Comparison of ENCODE assay signal across 22 mouse cellular contexts in the genomic region with DNA sequence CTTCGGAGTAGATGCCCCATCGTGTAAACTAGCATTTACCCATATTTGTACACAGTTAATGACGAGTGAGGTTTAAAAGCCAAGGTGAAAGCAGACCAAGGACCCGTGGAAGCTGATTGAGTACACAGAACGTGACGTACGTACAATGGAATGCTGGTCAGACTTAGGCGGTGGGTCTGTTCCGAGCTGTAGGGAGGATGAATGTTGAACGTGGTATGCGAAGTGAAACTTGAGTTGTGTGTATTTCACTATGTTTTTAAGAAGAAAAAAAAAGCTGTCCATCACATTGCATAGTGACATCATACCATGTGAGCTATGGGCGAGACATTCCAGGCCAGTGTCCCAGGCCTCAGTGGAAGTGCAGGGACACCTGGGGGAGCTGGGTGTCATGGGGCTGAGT. TPM values are rescaled to one million over a fixed set of nuclear protein-coding genes. Genes with fewer than 3 reads are reported as not detected.
DNase-seq lines count a peak whose midpoint lies in the region; ATAC-seq and TF ChIP-seq lines count a peak whose summit lies in the region.
"Had no signal": no experiment of that assay in that cellular context is flagged by ENCODE, and none has a peak within 500 bp of the region (broad histone marks: within the 10 kb centered on the region; RNA-seq: fewer than 3 reads in every experiment).

No protein-coding gene starts in this region.

- TF ChIP-seq EP300 in stomach, postnatal 0 days (optimal IDR thresholded peaks at IDR 0.05), result no peak

- 0 out of 2 replicates have a peak, but pooled peaks have one; percentile 20 for ATAC-seq in heart, embryonic 15.5 days (replicated peaks; ENCODE audit: insufficient number of reproducible peaks, insufficient read depth, low FRiP score, low read depth)
- ATAC-seq in stomach, embryonic 14.5 days (ENCODE audit: insufficient number of reproducible peaks, insufficient read depth, low FRiP score, low read depth), result 0 out of 2 replicates have a peak, but pooled peaks have one; percentile 26
- no peak for ATAC-seq in stomach, postnatal 0 days (ENCODE audit: low FRiP score, low TSS enrichment)
- ATAC-seq in hindbrain, postnatal 0 days, result no peak
- ATAC-seq: forebrain, postnatal 0 days; hindbrain, embryonic 16.5 days; intestine, postnatal 0 days had no signal

- H3K36me3 ChIP-seq in heart, embryonic 15.5 days, result no peaks in the 10 kb centered on the region
- H3K36me3 ChIP-seq in stomach, embryonic 14.5 days (ENCODE audit: control insufficient read depth, insufficient read depth, low read length), result no peaks in the 10 kb centered on the region
- no peaks in the 10 kb centered on the region for H3K36me3 ChIP-seq in stomach, postnatal 0 days (ENCODE audit: control insufficient read depth, insufficient read depth, low read length)
- no peaks in the 10 kb centered on the region for H3K36me3 ChIP-seq in hindbrain, postnatal 0 days (ENCODE audit: insufficient read depth, low read length)
- H3K36me3 ChIP-seq: embryonic facial prominence, embryonic 15.5 days; kidney, embryonic 15.5 days; midbrain, embryonic 12.5 days; neural tube, embryonic 13.5 days had no signal

- peaks cover 84% of the 10 kb centered on the region for H3K4me1 ChIP-seq in heart, embryonic 15.5 days (replicated peaks)
- H3K4me1 ChIP-seq in stomach, embryonic 14.5 days (ENCODE audit: control insufficient read depth, insufficient read depth, low read length), result peaks cover 36% of the 10 kb centered on the region
- H3K4me1 ChIP-seq in stomach, postnatal 0 days (replicated peaks; ENCODE audit: control insufficient read depth, insufficient read depth), result peaks cover 9% of the 10 kb centered on the region; the same call in 1 of the 2 replicates
- H3K4me1 ChIP-seq in hindbrain, postnatal 0 days (ENCODE audit: insufficient read depth, low read length), result peaks cover 14% of the 10 kb centered on the region; the same call in 1 of the 2 replicates

- no peak overlapping the region for H3K4me3 ChIP-seq in heart, embryonic 15.5 days
- H3K4me3 ChIP-seq in stomach, embryonic 14.5 days (ENCODE audit: low read depth, low read length), result no peak overlapping the region
- H3K4me3 ChIP-seq in stomach, postnatal 0 days (ENCODE audit: low read depth, low read length), result no peak overlapping the region
- H3K4me3 ChIP-seq in hindbrain, postnatal 0 days (ENCODE audit: low read length), result no peak overlapping the region
- H3K4me3 ChIP-seq: embryonic facial prominence, embryonic 15.5 days; forebrain, embryonic 10.5 days; kidney, embryonic 15.5 days; limb, embryonic 12.5 days; midbrain, embryonic 12.5 days; neural tube, embryonic 13.5 days had no signal

- WGBS in heart, embryonic 15.5 days, result 42% methylated on average over 12 of the region's 12 CpGs
- WGBS in stomach, embryonic 14.5 days, result 51% methylated on average over 12 of the region's 12 CpGs
- WGBS in stomach, postnatal 0 days, result 50% methylated on average over 12 of the region's 12 CpGs
- WGBS in hindbrain, postnatal 0 days, result 92% methylated on average over 12 of the region's 12 CpGs

- no peak for DNase-seq in heart, adult 9 months (ENCODE audit: low spot score in 2 of 2)
- no peak for DNase-seq in stomach, postnatal 0 days (ENCODE audit: low spot score)
- DNase-seq in lung, postnatal 36 days, result peak; percentile 28
- no peak for DNase-seq in hindbrain, postnatal 0 days (ENCODE audit: low spot score)
- DNase-seq in frontal cortex, postnatal 14 days (ENCODE audit: low spot score in 2 of 2), result no peak
- DNase-seq: adrenal gland, adult 8-10 months; cerebellum, postnatal 14 days; forebrain, postnatal 0 days; thymus, adult 18-20 months; thymus, postnatal 4 days had no signal

- no peak for TF ChIP-seq CTCF in stomach, postnatal 0 days (IDR thresholded peaks at IDR 0.05; ENCODE audit: low read depth)
- no peak for TF ChIP-seq CTCF in hindbrain, postnatal 0 days (IDR thresholded peaks at IDR 0.05; ENCODE audit: low read depth)

- peak overlapping the region; percentile 27; the same call in 1 of the 2 replicates for H3K27ac ChIP-seq in heart, embryonic 15.5 days
- no peak overlapping the region for H3K27ac ChIP-seq in stomach, embryonic 14.5 days (ENCODE audit: low read length)
- H3K27ac ChIP-seq in stomach, postnatal 0 days (replicated peaks), result no peak overlapping the region
- no peak overlapping the region for H3K27ac ChIP-seq in hindbrain, postnatal 0 days
- H3K27ac ChIP-seq: embryonic facial prominence, embryonic 15.5 days; forebrain, embryonic 10.5 days; kidney, embryonic 15.5 days; limb, embryonic 12.5 days; liver, embryonic 14.5 days; macrophage; midbrain, embryonic 12.5 days; neural tube, embryonic 13.5 days had no signal

- no peaks in the 10 kb centered on the region for H3K9me3 ChIP-seq in heart, embryonic 15.5 days (replicated peaks)
- H3K9me3 ChIP-seq in stomach, embryonic 14.5 days (ENCODE audit: control insufficient read depth, low read depth, low read length), result no peaks in the 10 kb centered on the region
- no peaks in the 10 kb centered on the region for H3K9me3 ChIP-seq in stomach, postnatal 0 days (ENCODE audit: control insufficient read depth, low read length)
- H3K9me3 ChIP-seq in hindbrain, postnatal 0 days (ENCODE audit: low read length), result no peaks in the 10 kb centered on the region
- H3K9me3 ChIP-seq: embryonic facial prominence, embryonic 15.5 days; forebrain, embryonic 10.5 days; kidney, embryonic 15.5 days; limb, embryonic 12.5 days; midbrain, embryonic 12.5 days; neural tube, embryonic 13.5 days had no signal

- H3K4me2 ChIP-seq in heart, embryonic 15.5 days, result 0 out of 2 replicates have a peak overlapping the region, but pooled peaks have one; percentile 2
- no peak overlapping the region for H3K4me2 ChIP-seq in stomach, embryonic 14.5 days (replicated peaks; ENCODE audit: low read depth, low read length)
- no peak overlapping the region for H3K4me2 ChIP-seq in stomach, postnatal 0 days (replicated peaks; ENCODE audit: low read depth)
- no peak overlapping the region for H3K4me2 ChIP-seq in hindbrain, postnatal 0 days (ENCODE audit: low read depth, low read length)
- H3K4me2 ChIP-seq: embryonic facial prominence, embryonic 15.5 days; kidney, embryonic 15.5 days; limb, embryonic 12.5 days; midbrain, embryonic 12.5 days; neural tube, embryonic 13.5 days had no signal

- no peak overlapping the region for H3K9ac ChIP-seq in heart, embryonic 15.5 days
- no peak overlapping the region for H3K9ac ChIP-seq in stomach, embryonic 14.5 days (replicated peaks; ENCODE audit: low read depth, low read length)
- H3K9ac ChIP-seq in stomach, postnatal 0 days (ENCODE audit: low read length), result no peak overlapping the region
- H3K9ac ChIP-seq in hindbrain, postnatal 0 days (replicated peaks; ENCODE audit: low read length), result no peak overlapping the region
- H3K9ac ChIP-seq: embryonic facial prominence, embryonic 15.5 days; forebrain, postnatal 0 days; kidney, embryonic 15.5 days; limb, embryonic 12.5 days; liver, embryonic 14.5 days; midbrain, embryonic 12.5 days; neural tube, embryonic 13.5 days had no signal

- no peaks in the 10 kb centered on the region for H3K27me3 ChIP-seq in heart, embryonic 15.5 days
- H3K27me3 ChIP-seq in stomach, embryonic 14.5 days (ENCODE audit: control insufficient read depth, insufficient read depth, low read length), result no peaks in the 10 kb centered on the region
- no peaks in the 10 kb centered on the region for H3K27me3 ChIP-seq in stomach, postnatal 0 days (ENCODE audit: control insufficient read depth, insufficient read depth, low read length)
- H3K27me3 ChIP-seq in hindbrain, postnatal 0 days (ENCODE audit: insufficient read depth, low read length), result no peaks in the 10 kb centered on the region
- H3K27me3 ChIP-seq: embryonic facial prominence, embryonic 15.5 days; kidney, embryonic 15.5 days; limb, embryonic 12.5 days; midbrain, embryonic 12.5 days; neural tube, embryonic 13.5 days had no signal

RNA-seq across cellular contexts. Expression of a gene that starts 15.8 kb away (rescaled TPM):
- polyA plus RNA-seq in heart, embryonic 15.5 days (2015; fragmentation: Nextera tagmentation; extraction: Ambion mirVana), result 13.9 and 16.5 TPM in 2 replicates
- 23.0 and 23.2 TPM in 2 replicates for polyA plus RNA-seq in stomach, embryonic 14.5 days (2014; fragmentation: Nextera tagmentation; extraction: Ambion mirVana)
- 6.5 and 6.8 TPM in 2 replicates for polyA plus RNA-seq in stomach, postnatal 0 days (2015; fragmentation: Nextera tagmentation; extraction: Ambion mirVana)
- total RNA-seq in hindbrain, postnatal 0 days (2014; rRNA removed), result 36.2 and 43.2 TPM in 2 replicates
- 12.1 and 13.1 TPM in 2 replicates for polyA plus RNA-seq in hindbrain, postnatal 0 days (2015; fragmentation: Nextera tagmentation; extraction: Ambion mirVana)

Comparison
In these comparisons a context has a peak if more than half of its experiments do, and no peak if none do; other contexts are left out.
1. ATAC-seq: peak in heart, embryonic 15.5 days (single experiment) and stomach, embryonic 14.5 days (single experiment); none in stomach, postnatal 0 days (single experiment) and hindbrain, postnatal 0 days (single experiment).